Mouse (Mus musculus): Measurements from ENCODE around the gene Tnfsf9. TPM values are rescaled to one million over a fixed set of nuclear protein-coding genes. Genes with fewer than 3 reads are reported as not detected.

Tnfsf9 gene
- polyA plus RNA-seq (2012; rRNA removed) = 2.7 and 3.4 TPM in 2 replicates

DNA sequence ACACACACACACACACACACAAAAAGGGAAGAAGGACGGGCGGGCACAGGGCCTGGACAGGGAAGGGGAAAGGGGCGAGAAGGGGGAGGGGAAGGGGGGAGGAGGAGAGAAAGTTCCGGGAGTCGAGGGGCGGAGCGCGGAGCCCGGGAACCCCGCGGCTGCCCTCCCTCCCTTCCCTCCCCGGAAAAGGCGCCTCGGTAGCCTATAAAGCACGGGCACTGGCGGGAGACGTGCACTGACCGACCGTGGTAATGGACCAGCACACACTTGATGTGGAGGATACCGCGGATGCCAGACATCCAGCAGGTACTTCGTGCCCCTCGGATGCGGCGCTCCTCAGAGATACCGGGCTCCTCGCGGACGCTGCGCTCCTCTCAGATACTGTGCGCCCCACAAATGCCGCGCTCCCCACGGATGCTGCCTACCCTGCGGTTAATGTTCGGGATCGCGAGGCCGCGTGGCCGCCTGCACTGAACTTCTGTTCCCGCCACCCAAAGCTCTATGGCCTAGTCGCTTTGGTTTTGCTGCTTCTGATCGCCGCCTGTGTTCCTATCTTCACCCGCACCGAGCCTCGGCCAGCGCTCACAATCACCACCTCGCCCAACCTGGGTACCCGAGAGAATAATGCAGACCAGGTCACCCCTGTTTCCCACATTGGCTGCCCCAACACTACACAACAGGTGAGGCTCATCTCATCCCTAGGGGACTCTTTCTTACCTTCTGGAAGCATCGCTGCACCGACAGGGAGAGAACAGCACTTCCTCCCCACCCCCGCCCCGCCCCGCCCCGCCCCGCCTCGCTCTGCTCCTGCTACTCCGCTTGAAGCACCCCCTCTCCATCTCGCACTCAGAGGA lies at the start of gene Tnfsf9:
TSS of gene Tnfsf9 (plus strand) at position 145 of the 854 bp plus-strand sequence.
- H3K36me3 ChIP-seq (ENCODE audit: control insufficient read depth, insufficient read depth, low read length) = no peaks in the 10 kb centered on the region
- TF ChIP-seq CTCF (IDR thresholded peaks at IDR 0.05; ENCODE audit: extremely low read depth, insufficient read depth, insufficient read length, insufficient replicate concordance) = no peak
- no peak for TF ChIP-seq POLR2A (IDR thresholded peaks at IDR 0.05; ENCODE audit: low read depth, low read length)
- peak in 1 of 2 experiments; percentile 19 for DNase-seq (ENCODE audit: low read depth in 1 of 2, low spot score in 2 of 2)
- 2% methylated on average over 60 of the region's 61 CpGs for whole genome bisulfite sequencing
- no peaks in the 10 kb centered on the region for H3K27me3 ChIP-seq (ENCODE audit: control insufficient read depth, insufficient read depth, low read length)
- peak within 1 kb of the TSS; percentile 62 for H3K4me3 ChIP-seq (ENCODE audit: extremely low read depth, insufficient read depth, insufficient read length)
- H3K4me1 ChIP-seq (ENCODE audit: control insufficient read depth, insufficient read depth, insufficient read length) = no peaks in the 10 kb centered on the region
- H3K27ac ChIP-seq (ENCODE audit: insufficient read depth, low read length) = peak within 1 kb of the TSS; percentile 12; the same call in 1 of the 2 replicates

GRCm38 (mm10) chr17:57056246-57056645 lies 48.9 kb upstream of the Tnfsf9 start:
- TF ChIP-seq CTCF (IDR thresholded peaks at IDR 0.05; ENCODE audit: extremely low read depth, insufficient read depth, insufficient read length, insufficient replicate concordance) (no peak), POLR2A (IDR thresholded peaks at IDR 0.05; ENCODE audit: low read depth, low read length) (no peak)
- 84% methylated on average over 3 of the region's 3 CpGs for WGBS
- Histone ChIP-seq H3K4me3 (ENCODE audit: extremely low read depth, insufficient read depth, insufficient read length) (no peak overlapping the region), H3K36me3 (ENCODE audit: control insufficient read depth, insufficient read depth, low read length) (no peaks in the 10 kb centered on the region), H3K4me1 (ENCODE audit: control insufficient read depth, insufficient read depth, insufficient read length) (peaks cover 8% of the 10 kb centered on the region; the same call in 1 of the 2 replicates), H3K27ac (ENCODE audit: insufficient read depth, low read length) (no peak overlapping the region), H3K27me3 (ENCODE audit: control insufficient read depth, insufficient read depth, low read length) (no peaks in the 10 kb centered on the region)
- DNase-seq (ENCODE audit: low read depth in 1 of 2, low spot score in 2 of 2) = no peak

GRCm38 (mm10) chr17:57058891-57059485 lies 46.1 kb upstream of the Tnfsf9 start, which contains the start of gene Crb3:
TSS of gene Crb3 (plus strand) at chr17:57059105.
- DNase-seq (ENCODE audit: low read depth in 1 of 2, low spot score in 2 of 2) = no peak
- no peak for TF ChIP-seq POLR2A (IDR thresholded peaks at IDR 0.05; ENCODE audit: low read depth, low read length)
- TF ChIP-seq CTCF (IDR thresholded peaks at IDR 0.05; ENCODE audit: extremely low read depth, insufficient read depth, insufficient read length, insufficient replicate concordance) = no peak
- WGBS = 15% methylated on average over 19 of the region's 22 CpGs
- Histone ChIP-seq H3K4me1 (ENCODE audit: control insufficient read depth, insufficient read depth, insufficient read length) (peaks cover 18% of the 10 kb centered on the region; the same call in 1 of the 2 replicates), H3K27ac (ENCODE audit: insufficient read depth, low read length) (no peak within 1 kb of the TSS), H3K4me3 (ENCODE audit: extremely low read depth, insufficient read depth, insufficient read length) (peak within 1 kb of the TSS; percentile 82), H3K36me3 (ENCODE audit: control insufficient read depth, insufficient read depth, low read length) (no peaks in the 10 kb centered on the region), H3K27me3 (ENCODE audit: control insufficient read depth, insufficient read depth, low read length) (0 out of 2 replicates have a peak, but pooled peaks cover 2% of the 10 kb centered on the region)

- Histone ChIP-seq H3K27me3 (ENCODE audit: control insufficient read depth, insufficient read depth, low read length) (0 out of 2 replicates have a peak, but pooled peaks cover 2% of the 10 kb centered on the region), H3K4me3 (ENCODE audit: extremely low read depth, insufficient read depth, insufficient read length) (peak within 1 kb of the TSS; percentile 82), H3K27ac (ENCODE audit: insufficient read depth, low read length) (peak within 1 kb of the TSS; percentile 95), H3K4me1 (ENCODE audit: control insufficient read depth, insufficient read depth, insufficient read length) (peaks cover 18% of the 10 kb centered on the region; the same call in 1 of the 2 replicates), H3K36me3 (ENCODE audit: control insufficient read depth, insufficient read depth, low read length) (no peaks in the 10 kb centered on the region)
- DNase-seq (ENCODE audit: low read depth in 1 of 2, low spot score in 2 of 2) = peak in 1 of 2 experiments; percentile 54
- TF ChIP-seq POLR2A (IDR thresholded peaks at IDR 0.05; ENCODE audit: low read depth, low read length) = no peak
- TF ChIP-seq CTCF (IDR thresholded peaks at IDR 0.05; ENCODE audit: extremely low read depth, insufficient read depth, insufficient read length, insufficient replicate concordance) = no peak
- 1% methylated on average over 40 of the region's 45 CpGs for whole genome bisulfite sequencing
Observed at GRCm38 (mm10) chr17:57059486-57059977, 45.6 kb upstream of the Tnfsf9 start, which contains the start of gene Slc25a23. TSS of gene Slc25a23 (minus strand) at chr17:57059863.

DNA sequence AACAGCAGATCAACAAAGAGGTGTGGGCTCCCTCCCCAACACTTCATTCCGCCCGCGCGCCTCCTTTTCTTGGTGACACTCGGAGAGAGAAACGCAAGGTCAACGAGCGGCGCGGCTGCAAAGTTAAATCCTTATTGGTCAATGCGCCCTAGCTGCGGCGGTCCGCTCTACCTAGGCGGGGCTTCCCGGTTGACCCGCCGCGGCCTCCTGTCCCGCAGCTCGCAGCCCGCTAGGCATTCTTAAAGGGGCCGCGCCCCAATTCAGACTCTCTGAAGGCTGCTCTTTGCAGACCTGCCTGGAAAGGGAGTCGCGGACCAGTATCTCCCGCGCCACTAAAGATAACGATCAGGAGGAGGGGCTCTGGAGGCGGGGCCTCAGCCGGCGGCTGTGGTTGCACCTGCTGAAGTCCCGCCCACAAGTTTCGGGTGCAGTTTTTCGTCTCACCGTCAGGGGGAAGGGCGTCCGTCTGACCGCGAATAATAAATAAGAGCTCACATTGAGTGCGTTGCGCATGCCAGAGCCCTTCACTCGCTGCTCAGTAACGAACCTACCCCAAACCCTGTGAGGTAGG lies 44.8 kb upstream of the Tnfsf9 start:
- Histone ChIP-seq H3K27ac (ENCODE audit: insufficient read depth, low read length) (peak overlapping the region; percentile 95), H3K36me3 (ENCODE audit: control insufficient read depth, insufficient read depth, low read length) (0 out of 2 replicates have a peak, but pooled peaks cover 1% of the 10 kb centered on the region), H3K4me3 (ENCODE audit: extremely low read depth, insufficient read depth, insufficient read length) (peak overlapping the region; percentile 82), H3K27me3 (ENCODE audit: control insufficient read depth, insufficient read depth, low read length) (0 out of 2 replicates have a peak, but pooled peaks cover 2% of the 10 kb centered on the region), H3K4me1 (ENCODE audit: control insufficient read depth, insufficient read depth, insufficient read length) (peaks cover 18% of the 10 kb centered on the region; the same call in 1 of the 2 replicates)
- TF ChIP-seq CTCF (IDR thresholded peaks at IDR 0.05; ENCODE audit: extremely low read depth, insufficient read depth, insufficient read length, insufficient replicate concordance) (peak; percentile 61; the same call in 1 of the 2 replicates), POLR2A (IDR thresholded peaks at IDR 0.05; ENCODE audit: low read depth, low read length) (no peak; the same call in 1 of the 2 replicates)
- peak; percentile 94 to 95 for DNase-seq (ENCODE audit: low read depth in 1 of 2, low spot score in 2 of 2)
- WGBS = under 1% methylated on average over 44 of the region's 44 CpGs

DNA sequence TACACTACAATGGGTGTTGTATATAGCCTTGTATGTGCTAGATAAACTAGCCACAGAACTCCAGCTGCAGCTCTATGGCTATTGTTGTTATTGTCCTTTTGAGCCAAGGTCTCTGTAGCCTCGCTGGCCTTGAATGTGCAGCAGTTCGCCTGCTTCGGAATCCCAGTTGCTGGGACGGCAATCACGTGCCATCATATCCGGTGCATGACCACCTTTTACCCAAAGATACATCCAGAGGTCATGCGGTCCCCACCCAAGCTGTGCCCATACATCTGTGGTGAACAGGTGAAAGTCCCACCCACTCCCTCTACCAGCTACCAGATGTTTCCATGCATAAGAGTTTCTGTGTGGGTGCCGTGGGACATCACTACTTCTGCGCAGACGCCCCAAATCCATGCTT lies 44.1 kb upstream of the Tnfsf9 start:
- TF ChIP-seq CTCF (IDR thresholded peaks at IDR 0.05; ENCODE audit: extremely low read depth, insufficient read depth, insufficient read length, insufficient replicate concordance) (no peak), POLR2A (IDR thresholded peaks at IDR 0.05; ENCODE audit: low read depth, low read length) (no peak)
- H3K4me1 ChIP-seq (ENCODE audit: control insufficient read depth, insufficient read depth, insufficient read length) = peaks cover 18% of the 10 kb centered on the region; the same call in 1 of the 2 replicates
- no peak for DNase-seq (ENCODE audit: low read depth in 1 of 2, low spot score in 2 of 2)
- 0 out of 2 replicates have a peak, but pooled peaks cover 2% of the 10 kb centered on the region for H3K27me3 ChIP-seq (ENCODE audit: control insufficient read depth, insufficient read depth, low read length)
- 0 out of 2 replicates have a peak, but pooled peaks cover 1% of the 10 kb centered on the region for H3K36me3 ChIP-seq (ENCODE audit: control insufficient read depth, insufficient read depth, low read length)
- H3K4me3 ChIP-seq (ENCODE audit: extremely low read depth, insufficient read depth, insufficient read length) = no peak overlapping the region
- no peak overlapping the region; the same call in 1 of the 2 replicates for H3K27ac ChIP-seq (ENCODE audit: insufficient read depth, low read length)
- 35% methylated on average over 10 of the region's 10 CpGs for WGBS
